Mouse (Mus musculus) hindbrain, embryonic 15.5 days (tissue): ENCODE measurements around the gene Odc1. TPM values are rescaled to one million over a fixed set of nuclear protein-coding genes. Genes with fewer than 3 reads are reported as not detected.

Experiments
- ATAC-seq: fragments of 200-750 bp; cut with Nextera tagmentation; 2 replicates; pipeline ENCODE4 v1.8.0; 2017; ENCODE audit warnings: low read depth, moderate number of reproducible peaks, moderate TSS enrichment; ENCODE audit not compliant: low FRiP score
- H3K27ac ChIP-seq: fragments of 300-500 bp; sonication (generic); replicated peaks from 2 replicates; pipeline ENCODE4 v1.5.1; 2015; ENCODE audit warnings: mild to moderate bottlenecking, inconsistent platforms
- H3K27me3 ChIP-seq: fragments of 300-500 bp; sonication (generic); 2 replicates; pipeline ENCODE4 v1.6.1; 2015; ENCODE audit warnings: control low read depth, inconsistent platforms
- H3K36me3 ChIP-seq: fragments of 300-500 bp; sonication (generic); 2 replicates; pipeline ENCODE4 v1.6.1; 2015; ENCODE audit warnings: control low read depth, inconsistent platforms
- H3K4me1 ChIP-seq: fragments of 300-500 bp; sonication (generic); replicated peaks from 2 replicates; pipeline ENCODE4 v1.6.1; 2015; ENCODE audit warnings: control low read depth, inconsistent platforms
- H3K4me2 ChIP-seq: fragments of 300-500 bp; sonication (generic); 2 replicates; pipeline ENCODE4 v1.6.1; 2015; ENCODE audit warnings: moderate library complexity, mild to moderate bottlenecking, inconsistent platforms
- H3K4me3 ChIP-seq: fragments of 300-500 bp; sonication (generic); 2 replicates; pipeline ENCODE4 v1.5.1; 2015; ENCODE audit warnings: mild to moderate bottlenecking, inconsistent platforms
- H3K9ac ChIP-seq: fragments of 300-500 bp; sonication (generic); 2 replicates; pipeline ENCODE4 v1.6.1; 2015; ENCODE audit warnings: inconsistent platforms
- H3K9me3 ChIP-seq: fragments of 300-500 bp; sonication (generic); 2 replicates; pipeline ENCODE4 v1.6.1; 2016; ENCODE audit warnings: control low read depth, inconsistent platforms
- WGBS: fragments of 180-500 bp; shearing (Covaris S2); methylation state at CpG from one replicate; pipeline ENCODE4 v1.1.7; 2015; 5-methylcytosine and 5-hydroxymethylcytosine counted together
- polyA plus RNA-seq: library from polyadenylated mRNA; unstranded; fragments of >200 nt; fragmentation: Nextera tagmentation; extraction: Ambion mirVana; gene quantifications from 2 replicates; pipeline ENCODE4 v1.2.1, GENCODE M21; 2015

The Odc1 gene
- polyA plus RNA-seq, result 132 and 134 TPM in 2 replicates

DNA sequence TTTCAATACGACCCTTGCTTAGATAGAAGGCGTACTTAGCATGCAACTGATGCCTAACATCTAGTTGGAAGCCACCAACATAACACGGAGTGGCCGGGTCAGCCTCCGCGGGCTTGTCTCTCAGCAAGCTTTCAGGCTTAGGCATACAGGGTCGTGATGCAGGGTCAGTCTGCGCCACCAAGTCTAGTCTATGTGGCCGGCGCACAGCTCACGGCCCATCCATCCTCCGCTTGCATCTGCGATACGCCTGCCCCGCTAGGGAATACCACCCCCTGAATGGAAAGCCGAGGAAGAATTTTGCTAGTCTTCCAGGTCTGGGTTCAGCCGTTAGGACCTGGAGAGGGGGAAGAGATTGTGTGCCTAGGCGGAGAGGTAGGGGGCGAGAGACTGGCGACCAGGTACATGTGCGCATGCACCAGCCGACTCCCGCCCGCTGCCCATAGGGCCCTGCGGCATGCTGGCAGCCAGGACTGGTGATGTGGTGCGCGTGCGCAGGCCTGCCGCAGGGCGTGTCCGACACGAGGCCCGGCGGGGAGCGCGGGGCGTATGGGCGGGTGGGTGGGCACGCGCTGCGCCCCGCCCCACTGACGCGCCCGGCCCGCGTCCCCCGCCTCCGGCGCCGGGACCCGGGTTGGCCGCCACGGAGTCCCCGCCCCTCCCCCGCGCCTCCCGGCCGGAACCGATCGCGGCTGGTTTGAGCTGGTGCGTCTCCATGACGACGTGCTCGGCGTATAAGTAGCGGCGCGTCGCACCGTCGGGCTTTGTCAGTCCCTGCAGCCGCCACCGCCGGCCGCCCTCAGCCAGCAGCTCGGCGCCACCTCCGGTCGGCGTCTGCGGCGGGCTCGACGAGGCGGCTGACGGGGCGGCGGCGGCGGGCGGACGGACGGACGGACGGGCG lies at the start of gene Odc1:
Gene Odc1, plus strand, starts transcription at position 586 of the 898 bp plus-strand sequence.
- Histone ChIP-seq H3K27ac (peak within 1 kb of the TSS; percentile 89), H3K4me1 (peaks cover 17% of the 10 kb centered on the region), H3K9ac (peak within 1 kb of the TSS; percentile 79), H3K9me3 (no peaks in the 10 kb centered on the region), H3K36me3 (peaks cover 10% of the 10 kb centered on the region), H3K4me3 (peak within 1 kb of the TSS; percentile 71), H3K4me2 (peak within 1 kb of the TSS; percentile 68), H3K27me3 (no peaks in the 10 kb centered on the region)
- under 1% methylated on average over 80 of the region's 98 CpGs for WGBS
- ATAC-seq, result peak; percentile 97

DNA sequence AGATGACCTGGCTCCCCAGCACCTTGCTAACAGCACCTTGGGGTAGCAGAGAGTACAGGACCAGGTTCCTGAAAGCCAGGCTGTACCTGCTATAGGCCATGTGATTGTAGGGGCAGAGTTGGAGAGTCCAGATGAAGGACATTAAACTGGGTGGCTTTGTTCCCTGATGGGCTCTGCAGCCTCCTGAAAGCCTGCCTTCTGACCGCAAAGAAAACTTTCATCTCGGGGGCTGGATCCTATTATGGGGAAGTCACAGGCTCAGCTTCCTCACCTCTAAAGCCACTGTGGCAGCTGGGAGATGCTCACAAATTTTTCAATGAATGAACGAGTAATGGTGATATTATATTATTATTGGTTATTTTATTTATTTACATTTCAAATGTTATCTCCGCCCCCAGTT lies 49.8 kb upstream of the Odc1 start:
- WGBS, result 62% methylated on average over 4 of the region's 4 CpGs

DNA sequence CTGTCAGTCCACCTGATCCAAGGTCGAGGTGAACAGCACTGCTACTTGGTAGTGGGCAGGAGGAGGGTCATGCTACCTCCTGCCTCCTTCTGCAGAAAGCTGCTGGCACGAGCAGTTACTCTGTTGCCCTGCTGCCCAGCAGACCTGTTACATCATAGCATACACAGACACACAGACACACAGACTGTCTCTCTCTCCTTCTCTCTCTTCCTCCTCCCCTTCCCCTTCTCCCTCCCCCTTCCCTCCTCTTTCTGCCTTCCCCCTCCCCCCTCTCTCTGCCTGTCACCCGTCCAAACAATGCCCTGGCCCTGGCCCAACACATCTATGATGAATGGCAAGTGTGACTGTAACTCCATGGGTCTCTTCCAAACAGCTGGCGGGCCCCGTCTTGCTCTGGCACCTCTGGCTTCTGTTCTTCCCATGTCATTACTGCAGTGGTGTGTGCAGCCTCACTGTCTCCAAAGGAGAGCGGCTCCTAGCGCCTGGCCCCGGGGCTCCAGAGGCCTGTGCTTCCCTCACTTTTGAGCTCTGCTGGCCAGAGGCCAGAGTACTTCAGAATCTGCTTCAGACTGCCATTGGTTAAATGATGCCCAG lies 48.6 kb upstream of the Odc1 start:
- H3K27me3 ChIP-seq, result no peaks in the 10 kb centered on the region
- no peak overlapping the region for H3K9ac ChIP-seq
- H3K4me3 ChIP-seq, result no peak overlapping the region
- H3K4me2 ChIP-seq, result no peak overlapping the region
- no peaks in the 10 kb centered on the region for H3K36me3 ChIP-seq
- WGBS, result 21% methylated on average over 8 of the region's 8 CpGs
- no peak overlapping the region for H3K27ac ChIP-seq
- peak; percentile 84 for ATAC-seq
- peaks cover 7% of the 10 kb centered on the region; the same call in 1 of the 2 replicates for H3K4me1 ChIP-seq
- no peaks in the 10 kb centered on the region for H3K9me3 ChIP-seq

More for the DNA sequence above, 49.8 kb upstream of the Odc1 start:
- no peak for ATAC-seq
- Histone ChIP-seq H3K27ac (no peak overlapping the region), H3K36me3 (no peaks in the 10 kb centered on the region), H3K4me2 (no peak overlapping the region), H3K4me3 (no peak overlapping the region), H3K27me3 (no peaks in the 10 kb centered on the region), H3K4me1 (peaks cover 7% of the 10 kb centered on the region; the same call in 1 of the 2 replicates), H3K9ac (no peak overlapping the region), H3K9me3 (no peaks in the 10 kb centered on the region)

DNA sequence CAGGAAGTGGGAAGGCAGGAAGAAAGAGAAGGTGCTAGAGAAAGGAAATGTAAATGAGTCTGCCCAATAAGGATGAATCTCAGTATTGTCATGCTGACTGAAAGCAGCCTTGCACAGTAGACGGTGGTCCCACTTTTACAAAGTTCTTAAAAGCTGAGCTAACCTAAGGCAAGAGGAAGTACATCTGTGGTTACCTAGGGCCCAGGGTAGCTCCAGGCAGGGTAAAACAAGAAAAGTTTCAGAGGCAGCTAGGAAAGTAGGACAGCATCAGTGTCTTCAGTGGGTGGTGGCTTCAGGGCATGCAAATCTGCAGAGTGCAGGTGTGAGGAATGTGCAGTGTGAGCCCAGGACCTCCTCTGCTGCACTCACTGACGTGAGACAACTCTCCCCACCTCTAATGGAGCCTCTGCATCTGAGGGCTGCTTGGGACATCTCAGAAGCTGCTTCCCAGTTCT lies 38.9 kb upstream of the Odc1 start:
- 38% methylated on average over 2 of the region's 2 CpGs for WGBS
- no peak for ATAC-seq
- H3K27ac ChIP-seq, result no peak overlapping the region
- H3K9me3 ChIP-seq, result no peaks in the 10 kb centered on the region
- no peaks in the 10 kb centered on the region for H3K4me1 ChIP-seq
- H3K4me2 ChIP-seq, result no peak overlapping the region
- no peak overlapping the region for H3K4me3 ChIP-seq
- no peak overlapping the region for H3K9ac ChIP-seq
- H3K36me3 ChIP-seq, result no peaks in the 10 kb centered on the region
- H3K27me3 ChIP-seq, result no peaks in the 10 kb centered on the region

DNA sequence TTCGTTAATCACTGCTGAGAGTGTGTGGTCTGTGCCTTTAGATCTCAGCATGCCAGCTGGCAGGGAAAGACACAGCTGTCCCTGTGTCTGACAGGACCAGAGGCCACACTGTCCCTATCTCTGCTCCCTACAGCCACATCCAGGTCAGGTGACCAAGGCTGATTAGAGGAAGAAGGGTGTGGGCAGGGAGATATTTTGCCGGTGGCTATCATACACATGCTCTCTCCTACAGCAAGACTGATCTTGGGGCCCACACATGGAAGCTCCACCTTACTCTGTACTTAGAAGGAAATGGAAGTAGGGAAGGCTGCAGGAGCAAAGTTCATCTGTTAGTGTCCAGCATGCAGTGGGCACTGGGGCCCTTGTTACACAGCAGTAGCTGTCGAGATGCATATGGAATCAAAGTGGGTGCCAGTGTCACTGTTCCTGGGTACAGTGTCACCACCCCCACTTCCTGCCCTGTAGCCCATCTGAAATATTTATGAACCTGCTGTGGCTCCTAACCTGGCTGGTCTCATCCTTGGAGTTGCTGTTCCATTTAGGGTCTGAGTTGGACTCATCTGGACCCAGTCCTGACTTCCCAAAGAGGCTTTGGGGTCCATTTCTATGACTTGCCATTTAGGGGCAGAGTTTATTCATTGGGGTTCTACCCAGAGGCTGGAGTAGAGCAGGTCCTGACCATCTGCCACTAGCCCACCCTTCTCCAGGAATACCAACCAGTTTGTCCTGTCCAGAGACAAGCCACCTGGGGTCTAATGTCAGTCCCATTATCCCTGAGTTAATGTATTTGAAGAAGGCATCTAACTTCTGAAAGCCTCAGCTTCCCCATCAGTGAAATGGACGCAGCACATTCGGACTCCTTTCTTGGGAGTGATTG lies 38.2 kb upstream of the Odc1 start:
- Histone ChIP-seq H3K4me1 (no peaks in the 10 kb centered on the region), H3K9ac (no peak overlapping the region), H3K27ac (no peak overlapping the region), H3K36me3 (no peaks in the 10 kb centered on the region), H3K4me2 (no peak overlapping the region), H3K9me3 (no peaks in the 10 kb centered on the region), H3K27me3 (no peaks in the 10 kb centered on the region), H3K4me3 (no peak overlapping the region)
- WGBS, result 65% methylated on average over 5 of the region's 5 CpGs
- no peak; the same call in 1 of the 2 replicates for ATAC-seq

DNA sequence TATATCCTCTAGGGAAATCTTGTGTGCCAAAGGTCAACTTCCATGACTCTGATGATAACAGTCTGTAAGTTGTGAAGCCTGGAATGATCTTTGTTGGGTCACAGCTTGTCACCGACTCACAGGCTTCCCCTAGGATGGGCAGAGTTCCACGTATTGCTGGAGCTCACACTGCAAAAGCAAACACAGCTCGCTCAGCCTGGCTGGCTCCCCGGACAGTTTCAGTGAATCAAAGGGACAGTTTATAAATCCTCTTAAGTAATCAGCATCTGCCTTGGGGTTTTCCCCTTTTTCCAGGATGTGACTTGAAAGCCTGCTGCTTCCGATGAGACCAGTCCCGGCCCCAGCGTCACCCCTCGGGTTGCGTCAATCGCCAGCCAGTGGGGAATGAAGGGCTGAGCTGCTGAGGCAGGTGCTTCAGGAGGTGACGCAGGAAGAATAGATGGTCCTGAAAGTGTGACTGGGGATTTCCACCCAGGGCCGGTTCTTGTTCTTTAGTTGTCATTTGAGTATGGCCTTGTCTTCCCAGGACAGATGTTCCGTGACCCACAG lies 37.5 kb upstream of the Odc1 start:
- no peak overlapping the region for H3K4me2 ChIP-seq
- no peaks in the 10 kb centered on the region for H3K27me3 ChIP-seq
- no peak overlapping the region for H3K4me3 ChIP-seq
- ATAC-seq, result no peak; the same call in 1 of the 2 replicates
- no peak overlapping the region for H3K27ac ChIP-seq
- H3K9ac ChIP-seq, result no peak overlapping the region
- H3K4me1 ChIP-seq, result no peaks in the 10 kb centered on the region
- no peaks in the 10 kb centered on the region for H3K36me3 ChIP-seq
- WGBS, result 62% methylated on average over 13 of the region's 13 CpGs
- H3K9me3 ChIP-seq, result no peaks in the 10 kb centered on the region

DNA sequence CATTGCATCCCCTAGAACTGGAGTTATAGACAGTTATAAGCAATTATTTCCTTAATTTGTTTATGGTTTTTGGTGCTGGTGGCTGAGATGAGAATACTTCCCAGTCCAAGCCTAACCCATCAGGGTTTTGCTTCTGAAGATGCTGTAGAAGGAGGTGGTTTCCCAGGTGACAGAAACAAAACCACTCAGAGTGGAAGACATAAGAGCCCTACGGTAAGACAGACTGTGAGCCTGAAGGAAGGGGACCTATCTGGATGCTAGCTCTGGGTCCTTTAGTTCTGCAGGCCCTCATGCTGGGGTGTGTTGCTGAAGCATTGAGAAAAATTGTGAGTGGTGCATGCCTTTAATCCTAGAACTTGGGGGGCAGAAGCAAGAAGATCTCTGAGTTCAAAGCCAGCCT lies 35.3 kb upstream of the Odc1 start:
- 100% methylated on average over 1 of the region's 1 CpGs for WGBS
- Histone ChIP-seq H3K9ac (no peak overlapping the region), H3K9me3 (no peaks in the 10 kb centered on the region), H3K4me1 (no peaks in the 10 kb centered on the region), H3K27ac (no peak overlapping the region), H3K27me3 (no peaks in the 10 kb centered on the region), H3K4me2 (no peak overlapping the region), H3K36me3 (no peaks in the 10 kb centered on the region), H3K4me3 (no peak overlapping the region)
- no peak for ATAC-seq

DNA sequence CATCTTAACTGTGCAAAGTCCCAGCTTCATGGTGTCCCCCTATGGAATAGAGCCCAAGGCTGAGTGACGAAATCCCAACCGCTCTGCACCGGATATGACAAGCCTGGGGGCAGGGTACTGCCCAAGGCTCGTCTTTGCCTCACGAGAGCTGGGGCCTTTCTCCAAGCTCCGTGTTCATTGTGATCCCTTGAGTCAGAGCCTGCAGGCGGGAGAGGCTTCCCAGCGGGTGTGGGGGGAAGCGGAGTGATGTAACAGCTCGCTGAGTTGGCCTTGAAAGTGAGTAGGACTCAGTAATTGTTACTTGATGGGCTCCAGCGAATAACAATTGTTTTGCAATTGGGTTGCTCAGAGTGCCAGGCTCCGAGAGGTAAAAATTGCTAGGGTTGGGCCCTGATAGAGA lies 34.4 kb upstream of the Odc1 start:
- Histone ChIP-seq H3K4me1 (no peaks in the 10 kb centered on the region), H3K36me3 (no peaks in the 10 kb centered on the region), H3K4me2 (no peak overlapping the region), H3K27me3 (no peaks in the 10 kb centered on the region), H3K9me3 (no peaks in the 10 kb centered on the region), H3K9ac (no peak overlapping the region), H3K27ac (no peak overlapping the region), H3K4me3 (no peak overlapping the region)
- 46% methylated on average over 12 of the region's 12 CpGs for WGBS
- ATAC-seq, result no peak

DNA sequence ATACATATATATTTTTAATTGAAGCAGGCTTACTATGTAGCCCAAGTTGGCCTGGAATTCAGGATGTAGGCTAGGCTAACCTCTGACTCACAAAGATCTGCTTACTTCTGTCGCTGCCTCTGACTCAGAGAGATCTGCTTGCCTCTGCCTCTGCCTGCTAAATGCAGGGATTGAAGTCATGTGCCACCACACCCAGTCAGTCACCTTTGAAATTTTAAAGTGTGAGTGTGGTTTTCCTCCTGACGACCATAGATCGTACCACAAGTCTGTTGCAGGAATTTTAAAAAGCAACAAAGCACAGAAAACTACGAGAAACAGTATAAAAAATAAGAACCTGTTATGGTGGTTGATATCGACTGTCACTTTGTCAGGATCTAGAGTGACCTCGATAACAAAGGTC lies 33.6 kb upstream of the Odc1 start:
- 93% methylated on average over 6 of the region's 6 CpGs for WGBS
- no peaks in the 10 kb centered on the region for H3K36me3 ChIP-seq
- H3K4me2 ChIP-seq, result no peak overlapping the region
- H3K27me3 ChIP-seq, result no peaks in the 10 kb centered on the region
- no peak overlapping the region for H3K9ac ChIP-seq
- no peak overlapping the region for H3K27ac ChIP-seq
- no peaks in the 10 kb centered on the region for H3K4me1 ChIP-seq
- ATAC-seq, result no peak
- no peak overlapping the region for H3K4me3 ChIP-seq
- no peaks in the 10 kb centered on the region for H3K9me3 ChIP-seq

DNA sequence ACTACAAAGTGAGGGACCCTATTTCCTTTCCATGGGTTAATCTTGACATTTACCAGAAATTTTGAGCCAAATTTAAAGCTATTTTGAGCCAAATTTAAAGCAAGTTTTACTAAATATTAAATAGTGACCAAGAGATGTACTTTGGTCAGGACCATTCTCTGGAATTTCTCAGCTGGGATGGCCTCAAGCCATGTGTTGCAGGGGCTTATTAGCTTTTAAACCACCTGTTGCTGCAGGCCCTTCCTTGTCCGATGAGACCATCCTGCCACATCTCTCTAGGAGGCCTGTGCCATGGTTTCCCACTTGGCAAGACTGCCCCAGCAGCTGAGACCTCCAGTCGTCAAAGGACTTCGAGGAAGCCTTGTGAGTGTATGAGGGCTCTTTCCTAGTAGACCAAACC lies 15.4 kb upstream of the Odc1 start:
- no peak overlapping the region for H3K27ac ChIP-seq
- H3K9ac ChIP-seq, result no peak overlapping the region
- H3K4me2 ChIP-seq, result no peak overlapping the region
- no peaks in the 10 kb centered on the region for H3K9me3 ChIP-seq
- ATAC-seq, result no peak
- H3K4me1 ChIP-seq, result no peaks in the 10 kb centered on the region
- no peaks in the 10 kb centered on the region for H3K27me3 ChIP-seq
- 80% methylated on average over 3 of the region's 3 CpGs for WGBS
- H3K36me3 ChIP-seq, result no peaks in the 10 kb centered on the region
- no peak overlapping the region for H3K4me3 ChIP-seq

DNA sequence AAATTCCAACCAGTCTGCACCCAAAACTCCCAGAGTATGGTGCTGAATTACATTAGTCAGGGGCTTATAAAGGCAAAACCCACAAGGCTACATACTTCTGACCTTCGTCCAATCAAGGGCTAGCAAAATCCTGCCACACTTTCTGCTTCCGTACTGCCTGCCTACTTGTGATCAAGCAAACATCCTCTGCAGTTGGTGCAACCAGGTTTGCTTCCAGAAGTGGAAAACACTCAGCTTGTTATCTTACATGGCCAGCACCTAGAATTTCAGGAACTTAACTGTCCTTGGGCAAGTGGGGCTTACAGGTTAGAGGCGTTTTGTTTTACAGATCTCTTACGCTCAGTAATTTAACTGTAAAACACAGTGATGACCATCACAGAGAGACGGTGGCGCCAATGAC lies 14.9 kb upstream of the Odc1 start:
- Histone ChIP-seq H3K9ac (no peak overlapping the region), H3K4me1 (no peaks in the 10 kb centered on the region), H3K4me2 (no peak overlapping the region), H3K27ac (no peak overlapping the region), H3K27me3 (no peaks in the 10 kb centered on the region), H3K9me3 (no peaks in the 10 kb centered on the region), H3K36me3 (no peaks in the 10 kb centered on the region), H3K4me3 (no peak overlapping the region)
- 87% methylated on average over 6 of the region's 6 CpGs for WGBS
- ATAC-seq, result no peak
